Mouse (Mus musculus): ENCODE data around the gene Rab3d.

Gene Rab3d

GRCm38 (mm10) chr9:21918035-21918592, at the start of gene Rab3d:
Rab3d (minus strand) TSS chr9:21918192.
- DNase-seq = peak; percentile 98

- DNase-seq = peak in 1 of 2 experiments; percentile 49
Observed at GRCm38 (mm10) chr9:21963417-21963816, 45.4 kb upstream of the Rab3d start, which contains the start of gene Epor. Epor (minus strand) TSS chr9:21963506.

GRCm38 (mm10) chr9:21962416-21963059, 44.5 kb upstream of the Rab3d start:
- peak; percentile 65 to 67 for DNase-seq

- peak; percentile 38 to 53 for DNase-seq
Observed at GRCm38 (mm10) chr9:21962010-21962409, 44.0 kb upstream of the Rab3d start.

- DNase-seq = no peak
Observed at GRCm38 (mm10) chr9:21961366-21961980, 43.5 kb upstream of the Rab3d start.

GRCm38 (mm10) chr9:21960558-21961208, 42.7 kb upstream of the Rab3d start:
- DNase-seq = peak; percentile 48 to 51

- DNase-seq = no peak
Observed at GRCm38 (mm10) chr9:21960135-21960534, 42.1 kb upstream of the Rab3d start.

GRCm38 (mm10) chr9:21959244-21959643, 41.3 kb upstream of the Rab3d start:
- DNase-seq = no peak

- DNase-seq = no peak
Observed at GRCm38 (mm10) chr9:21958372-21958771, 40.4 kb upstream of the Rab3d start.

GRCm38 (mm10) chr9:21955570-21956281, 37.7 kb upstream of the Rab3d start, which contains the start of gene Swsap1:
Swsap1 (plus strand) TSS chr9:21955755.
- peak; percentile 99 to 100 for DNase-seq

- no peak for DNase-seq
Observed at GRCm38 (mm10) chr9:21955225-21955569, 37.2 kb upstream of the Rab3d start.

- no peak for DNase-seq
Observed at GRCm38 (mm10) chr9:21954635-21955034, 36.6 kb upstream of the Rab3d start.

- DNase-seq = no peak
Observed at GRCm38 (mm10) chr9:21953600-21953999, 35.6 kb upstream of the Rab3d start.

GRCm38 (mm10) chr9:21951977-21952376, 34.0 kb upstream of the Rab3d start:
- no peak for DNase-seq

- DNase-seq = no peak
Observed at GRCm38 (mm10) chr9:21950322-21950721, 32.3 kb upstream of the Rab3d start.

- DNase-seq = no peak
Observed at GRCm38 (mm10) chr9:21948790-21949189, 30.8 kb upstream of the Rab3d start.

- DNase-seq = no peak
Observed at GRCm38 (mm10) chr9:21948146-21948545, 30.2 kb upstream of the Rab3d start.

- DNase-seq = no peak
Observed at GRCm38 (mm10) chr9:21947540-21948130, 29.6 kb upstream of the Rab3d start.

GRCm38 (mm10) chr9:21944267-21944666, 26.3 kb upstream of the Rab3d start:
- peak in 1 of 2 experiments; percentile 43 for DNase-seq

GRCm38 (mm10) chr9:21943638-21944037, 25.6 kb upstream of the Rab3d start:
- no peak for DNase-seq

- no peak for DNase-seq
Observed at GRCm38 (mm10) chr9:21943046-21943445, 25.1 kb upstream of the Rab3d start.

- DNase-seq = no peak
Observed at GRCm38 (mm10) chr9:21938234-21938855, 20.4 kb upstream of the Rab3d start.
